Mouse (Mus musculus) retina, postnatal 7 days (tissue): Measurements from ENCODE around the gene Ntmt1.

Experiments used
- DNase-seq: peaks from one replicate; pipeline ENCODE4 v3.0.0-alpha.2; 2012; ENCODE audit warnings: low read depth, low spot score

The Ntmt1 gene

DNA sequence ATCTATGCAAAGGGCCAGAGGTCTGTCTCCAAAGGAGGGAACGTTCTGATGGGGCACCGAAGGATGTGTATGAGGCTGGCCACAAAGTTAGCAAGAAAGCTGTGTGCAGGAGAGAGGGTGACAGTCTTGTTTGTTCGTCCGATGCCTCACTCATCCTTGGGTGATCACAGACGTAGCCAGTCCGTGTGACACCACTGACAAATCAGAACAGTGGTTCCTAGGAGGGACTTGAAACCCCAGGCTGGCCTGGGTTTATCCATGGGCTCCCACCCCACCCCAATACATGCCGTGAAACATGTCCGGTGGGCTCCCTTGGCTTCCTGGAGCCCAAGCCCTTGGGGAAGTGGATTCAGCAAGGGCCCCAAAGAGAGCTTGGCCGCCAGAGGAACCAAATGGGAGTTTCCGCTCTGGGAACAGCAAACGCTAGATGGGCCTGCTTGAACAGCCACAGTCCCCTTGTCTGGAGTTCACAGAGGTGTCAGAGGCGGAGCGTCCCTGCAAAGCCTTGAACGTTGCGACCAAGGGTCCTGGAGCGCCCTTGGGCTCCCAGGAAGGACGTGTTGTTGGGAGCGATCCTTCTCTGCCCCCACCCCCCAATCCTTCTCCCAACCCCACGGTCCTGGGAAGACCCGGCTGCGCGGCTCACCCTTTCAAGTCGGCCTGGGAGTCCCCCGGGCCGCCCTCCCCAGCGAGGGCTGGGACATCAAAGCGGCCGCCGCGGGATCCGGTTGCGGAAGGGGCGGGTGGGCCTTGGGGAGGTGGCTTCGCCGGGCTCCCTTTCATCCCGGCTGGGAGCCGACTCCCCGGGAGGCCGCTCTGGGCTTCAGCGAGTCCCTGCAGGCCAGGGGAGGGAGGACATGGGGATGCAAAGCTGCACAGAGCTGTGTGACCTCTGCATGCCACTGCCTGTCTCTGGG lies 23.3 kb upstream of the Ntmt1 start:
- no peak for DNase-seq

DNA sequence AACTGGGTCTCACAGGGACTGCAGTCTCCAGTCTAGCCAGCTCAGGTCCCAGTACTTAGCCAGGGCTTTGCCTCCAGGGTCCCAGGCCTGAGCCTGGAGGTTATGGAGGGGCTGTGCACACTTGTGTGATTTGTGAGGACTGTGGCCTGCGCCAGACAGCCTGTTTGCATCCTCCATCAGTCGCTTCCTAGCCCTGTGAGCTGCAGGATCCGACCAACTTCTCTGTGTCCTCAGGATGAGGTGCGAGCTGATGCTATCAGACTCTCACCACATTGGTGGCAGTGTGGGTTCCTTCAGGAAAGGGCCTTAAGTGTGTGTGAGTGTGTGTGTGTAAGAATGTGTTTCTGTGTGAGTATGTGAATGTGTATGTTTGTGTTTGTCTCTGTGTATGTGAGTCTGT lies 20.2 kb upstream of the Ntmt1 start:
- no peak for DNase-seq

DNA sequence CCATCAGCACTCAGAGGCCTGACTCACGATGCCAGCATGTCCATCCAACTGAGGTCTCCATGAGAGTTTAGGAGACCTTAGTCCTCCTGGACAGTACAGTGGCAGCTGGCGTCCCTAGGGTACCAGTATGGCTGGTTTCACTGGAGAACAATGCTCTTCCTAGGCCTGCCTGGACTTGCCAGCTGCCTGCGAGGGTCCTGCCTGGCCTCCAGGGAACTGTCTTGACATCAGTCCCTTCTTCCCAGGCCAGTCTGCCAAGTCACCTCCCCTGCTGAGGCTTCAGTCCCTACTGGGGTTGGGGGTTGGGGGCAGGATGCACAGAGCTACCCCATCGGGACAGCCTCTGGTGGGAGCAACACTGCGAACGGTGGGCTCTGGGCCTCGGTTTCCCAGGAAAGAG lies 15.6 kb upstream of the Ntmt1 start:
- DNase-seq: no peak

DNA sequence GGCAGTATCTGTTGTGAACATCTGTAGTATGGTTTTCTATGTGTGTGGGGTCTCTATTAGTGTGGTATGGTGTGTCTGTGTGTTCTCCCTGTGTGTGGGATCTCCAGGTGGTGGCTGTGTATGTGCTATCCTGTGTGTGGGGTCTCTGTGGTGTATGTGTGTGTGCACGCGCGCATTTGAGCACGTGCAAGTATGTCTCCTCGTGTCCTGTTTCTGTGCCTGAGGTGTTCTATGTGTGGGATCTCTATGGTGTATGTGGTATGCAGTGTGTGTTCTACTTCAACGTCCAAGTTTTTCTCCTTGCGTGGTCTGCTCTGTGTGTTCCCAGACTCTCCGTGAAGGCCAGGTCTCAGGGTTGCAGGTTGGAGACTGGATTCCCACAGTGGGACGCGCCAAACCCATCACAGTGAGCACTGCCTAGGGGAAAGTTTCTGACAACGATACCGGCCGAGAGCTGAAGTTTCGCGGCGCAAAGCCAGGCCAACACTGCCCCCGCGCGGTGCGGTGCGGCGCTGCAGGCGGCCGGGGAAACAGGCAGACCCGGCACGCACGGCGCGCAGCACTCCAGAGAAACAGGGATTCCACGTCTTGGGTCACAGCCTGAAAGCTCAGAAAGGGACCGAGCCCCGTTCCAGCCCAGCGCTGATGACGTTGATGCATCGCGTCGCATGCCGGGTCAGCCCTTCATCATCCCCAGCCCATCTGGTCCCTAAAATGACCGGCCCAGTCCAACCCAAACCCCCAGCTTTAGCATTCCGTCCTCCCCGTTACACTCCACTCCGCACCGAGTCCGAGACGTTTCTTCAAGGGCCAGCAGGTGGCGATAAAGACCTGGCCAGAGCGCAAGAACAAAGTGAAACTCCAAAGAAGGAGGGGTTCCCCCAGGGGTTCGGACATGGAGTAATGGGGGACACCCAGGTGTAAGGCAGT lies 13.2 kb upstream of the Ntmt1 start:
- peak; percentile 82 for DNase-seq

DNA sequence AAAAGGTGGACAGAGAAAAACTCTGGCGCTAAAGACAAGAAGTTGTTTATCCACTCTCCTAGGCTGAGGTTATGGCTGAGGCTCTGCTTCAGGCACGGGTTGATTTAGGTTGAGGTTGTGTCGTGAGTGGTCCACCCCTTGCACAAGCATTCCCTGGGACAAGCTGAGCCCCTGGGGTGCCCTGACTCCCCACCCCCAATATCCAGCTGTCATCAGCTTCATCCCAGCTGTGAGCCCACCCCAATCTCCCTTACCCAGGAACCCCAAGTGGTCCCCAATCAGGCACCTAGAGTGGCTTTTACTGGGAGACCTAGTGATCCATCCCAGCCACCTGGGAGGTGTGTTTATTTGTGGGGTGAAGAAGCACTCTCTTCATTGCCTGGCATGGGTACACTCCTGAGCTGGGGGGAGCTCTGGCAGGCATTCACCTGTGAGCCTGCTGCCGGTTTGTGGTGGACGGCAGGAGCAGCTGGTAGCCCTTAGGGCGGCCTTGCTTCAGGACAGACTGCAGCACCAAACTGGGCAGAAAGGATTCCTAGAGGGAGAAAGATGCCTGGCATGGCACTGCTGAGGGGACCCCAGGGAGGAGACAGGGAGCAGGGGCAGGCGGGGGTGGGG lies 12.2 kb upstream of the Ntmt1 start:
- no peak for DNase-seq

DNA sequence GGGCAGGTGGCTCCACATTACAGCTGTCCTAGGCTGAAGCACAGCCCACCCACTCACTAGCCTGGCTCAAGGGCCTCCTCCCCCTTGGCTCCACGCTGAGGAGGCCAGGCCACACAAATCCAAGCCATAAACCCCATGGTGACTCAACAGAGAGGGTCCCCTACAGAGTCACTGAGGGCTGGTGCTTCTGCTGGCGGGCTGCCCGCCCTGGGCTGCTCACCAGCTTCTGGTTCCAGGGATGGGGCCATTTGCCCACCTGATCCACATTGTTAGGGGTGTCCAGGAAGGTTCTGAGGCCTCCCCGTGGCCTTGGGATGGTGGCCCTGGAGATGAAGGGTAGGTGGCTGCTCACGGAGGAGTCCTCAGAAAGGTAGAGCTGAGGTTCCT lies 11.7 kb upstream of the Ntmt1 start:
- no peak for DNase-seq

DNA sequence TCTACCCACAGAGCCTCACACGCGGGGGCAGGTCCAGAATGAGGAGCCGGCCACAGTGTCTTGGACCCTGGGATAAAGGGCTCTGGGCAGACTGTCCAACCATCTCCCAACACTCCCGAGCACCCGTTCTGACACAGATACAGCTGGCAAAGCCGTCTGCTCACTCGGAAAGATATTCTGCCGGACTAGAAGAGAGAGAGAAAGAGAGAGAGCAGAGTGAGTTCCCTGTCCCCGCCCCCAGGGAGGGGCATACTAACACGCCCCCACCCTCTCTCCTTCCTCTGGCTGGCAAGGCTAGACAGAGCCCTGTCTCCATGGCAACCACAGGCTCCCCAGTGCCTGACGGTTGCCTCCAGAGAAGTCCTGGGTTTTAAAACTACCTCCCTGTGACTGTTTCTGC lies 11.2 kb upstream of the Ntmt1 start:
- no peak for DNase-seq

DNA sequence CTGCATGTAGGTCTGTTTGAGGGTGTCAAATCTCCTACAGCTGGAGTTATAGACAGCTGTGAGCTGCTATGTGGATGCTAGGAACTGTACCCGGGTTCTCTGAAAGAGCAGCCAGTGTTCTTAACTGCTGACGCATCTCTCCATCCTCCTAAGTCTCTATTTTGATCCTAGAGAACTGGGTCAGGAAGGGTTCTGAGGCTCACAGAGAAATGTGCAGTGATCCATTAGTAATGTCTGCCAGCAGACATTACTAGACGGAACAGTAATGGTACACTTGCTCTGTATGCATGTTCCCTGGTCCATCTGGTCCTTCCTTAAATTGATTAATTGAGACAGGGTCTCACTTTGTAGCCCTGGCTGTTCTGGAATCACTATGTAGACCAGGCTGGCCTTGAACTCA lies 8.2 kb upstream of the Ntmt1 start:
- no peak for DNase-seq

DNA sequence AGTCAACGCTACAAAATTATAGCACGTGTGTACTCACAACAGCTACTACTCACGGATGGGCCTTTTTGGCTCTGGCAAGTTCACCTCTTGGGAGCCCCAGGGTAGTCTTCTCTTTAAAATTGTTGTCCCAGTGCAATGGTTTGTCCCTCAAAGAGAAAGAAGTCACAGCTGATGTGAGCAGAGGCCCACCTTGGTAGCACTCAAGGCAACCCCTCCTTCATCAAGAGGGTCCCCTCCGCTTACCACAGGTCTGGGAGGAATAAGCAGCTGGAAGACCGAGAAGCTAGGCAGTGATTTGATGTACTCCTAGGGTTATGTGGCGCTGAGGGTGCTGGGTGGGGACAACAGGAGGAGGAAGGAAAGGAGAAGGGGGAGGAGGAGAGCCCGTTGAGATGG lies 7.0 kb upstream of the Ntmt1 start:
- DNase-seq: no peak

DNA sequence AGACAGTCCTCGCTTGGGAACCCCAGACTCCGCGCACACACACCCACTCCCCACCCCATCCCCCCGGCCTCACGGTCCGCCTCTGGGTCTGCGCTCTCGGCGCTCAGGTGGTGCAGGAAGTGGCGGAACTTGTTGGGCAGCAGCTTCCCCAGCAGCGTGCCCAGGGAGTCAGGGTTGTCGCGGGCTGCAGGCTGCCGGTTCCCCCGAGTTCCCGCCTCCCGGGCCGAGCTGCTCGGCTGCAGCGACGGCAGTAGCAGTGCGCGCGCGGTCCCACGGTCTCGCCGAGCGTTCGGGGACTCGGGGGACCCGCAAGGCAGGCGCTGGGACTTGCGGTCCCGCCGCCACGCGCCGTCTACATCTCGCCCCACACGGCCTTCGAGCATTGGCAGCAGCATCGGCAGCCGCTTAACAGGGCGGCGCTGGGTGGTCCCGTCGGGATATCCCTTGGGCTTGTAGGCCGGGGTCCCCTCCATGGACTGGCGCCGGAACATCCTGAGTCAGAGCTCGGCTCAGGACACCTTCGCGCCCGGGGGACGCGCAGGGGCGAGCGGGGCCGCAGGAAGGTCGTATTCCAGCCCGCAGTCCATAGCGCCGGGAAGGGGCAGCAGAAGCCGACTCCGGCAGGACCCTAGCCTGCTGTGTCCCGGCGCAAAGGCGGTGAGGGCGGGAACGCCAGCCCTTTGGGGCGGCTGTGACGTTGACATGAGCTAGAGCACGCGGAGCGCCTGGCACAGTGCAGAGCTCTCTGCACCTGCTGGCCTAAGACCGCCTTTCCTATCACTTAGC lies 6.4 kb upstream of the Ntmt1 start:
- no peak for DNase-seq

DNA sequence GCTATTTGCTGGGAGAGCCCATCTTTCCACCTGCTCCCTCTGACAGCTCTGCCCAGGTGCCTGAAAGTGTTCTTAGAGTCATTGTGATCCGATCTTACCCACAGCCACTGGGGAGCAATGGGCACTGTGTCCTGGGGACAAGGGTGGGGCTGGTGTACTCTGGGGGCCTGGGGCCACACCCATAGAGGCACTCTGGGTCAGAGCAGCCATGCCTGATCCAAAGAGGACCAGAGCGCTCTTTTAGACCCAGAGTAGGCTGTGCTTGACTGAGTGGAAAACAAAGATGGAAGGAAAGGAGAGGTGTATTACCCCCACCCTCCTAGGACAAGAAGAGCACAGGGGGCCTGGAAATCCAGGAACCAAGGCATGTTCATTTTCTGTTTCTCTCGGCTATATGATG lies 4.0 kb upstream of the Ntmt1 start, which contains the start of gene 1700001O22Rik:
Gene 1700001O22Rik (minus strand): TSS at position 58 of the 400 bp plus-strand sequence.
- DNase-seq: no peak

DNA sequence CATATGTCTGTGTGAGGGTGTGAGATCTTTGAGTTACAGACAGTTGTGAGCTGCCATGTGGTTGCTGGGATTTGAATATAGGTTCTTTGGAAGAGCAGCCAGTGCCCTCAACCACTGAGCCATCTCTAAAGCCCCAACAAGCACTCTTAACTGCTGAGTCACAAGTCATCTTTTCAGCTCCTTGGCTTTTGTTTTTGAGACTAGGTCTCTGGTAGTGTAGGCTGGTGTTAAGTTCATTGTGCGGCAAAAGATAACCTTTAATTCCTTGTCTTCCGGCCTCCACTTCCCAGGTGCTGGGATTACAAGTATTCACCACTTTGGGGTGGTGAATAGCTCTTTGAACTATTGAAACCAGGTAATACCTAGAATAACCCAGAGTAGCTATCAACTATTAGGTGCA lies 1.6 kb upstream of the Ntmt1 start:
- DNase-seq: no peak

DNA sequence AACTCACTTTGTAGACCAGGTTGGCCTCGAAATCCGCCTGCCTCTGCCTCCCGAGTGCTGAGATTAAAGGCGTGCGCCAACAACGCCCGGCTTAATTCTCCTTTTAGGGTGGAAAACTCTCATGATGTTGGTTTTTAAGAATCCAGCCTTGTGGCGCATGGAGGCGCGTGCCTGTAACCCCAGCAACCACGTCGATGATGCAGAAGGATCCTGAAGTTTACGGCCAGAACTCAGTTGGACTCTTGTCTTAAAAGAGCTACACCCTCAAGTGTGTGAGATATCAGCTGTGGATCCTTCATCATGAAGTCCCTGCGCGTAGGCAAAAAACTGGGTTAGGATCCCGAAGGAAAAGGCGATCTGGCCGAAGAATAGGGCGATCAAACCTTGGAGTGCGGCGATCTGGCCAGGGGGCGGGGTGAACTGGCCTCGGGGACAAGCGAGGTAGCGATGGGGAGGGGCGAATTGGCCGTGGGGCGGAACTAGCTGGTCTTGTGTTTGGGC lies 429 bp upstream of the Ntmt1 start:
- DNase-seq: no peak

DNA sequence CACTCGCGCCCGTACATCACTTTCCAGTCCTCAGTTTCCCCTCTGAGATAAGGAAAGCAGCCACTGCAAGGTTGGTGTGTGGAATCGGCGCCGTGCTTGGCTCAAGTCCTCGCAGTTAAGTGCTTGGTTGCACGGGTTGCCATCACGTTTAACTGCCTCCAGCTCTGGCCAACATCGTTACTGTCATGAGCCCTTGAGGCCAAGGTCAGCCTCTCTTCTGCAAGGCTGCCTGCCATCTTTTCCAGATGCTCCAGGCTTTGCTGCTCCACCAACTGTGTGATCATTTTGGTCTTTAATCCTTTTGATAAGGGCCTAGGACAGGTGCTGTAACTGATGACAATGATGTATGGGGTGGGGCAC lies 650 bp downstream of the Ntmt1 start:
- no peak for DNase-seq

DNA sequence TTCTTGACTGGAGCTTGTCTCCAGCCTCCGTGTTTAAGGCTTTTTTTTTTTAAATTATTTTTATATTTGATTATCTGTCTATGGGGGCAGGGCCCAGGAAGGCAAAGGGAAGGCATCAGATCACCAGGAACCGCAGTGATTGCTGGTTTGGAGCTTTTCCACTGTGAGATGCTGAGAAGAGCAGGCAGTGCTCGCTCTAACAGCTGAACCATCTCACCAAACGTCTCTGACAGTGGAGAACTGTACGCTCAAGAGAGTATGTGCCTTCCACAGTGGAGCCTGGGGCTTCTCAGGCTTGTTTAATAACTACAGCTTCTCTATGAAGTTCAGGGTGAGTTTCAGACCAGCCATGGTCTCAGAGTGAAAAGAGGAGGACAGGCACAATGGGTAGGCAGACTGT lies 1.9 kb downstream of the Ntmt1 start:
- no peak for DNase-seq

DNA sequence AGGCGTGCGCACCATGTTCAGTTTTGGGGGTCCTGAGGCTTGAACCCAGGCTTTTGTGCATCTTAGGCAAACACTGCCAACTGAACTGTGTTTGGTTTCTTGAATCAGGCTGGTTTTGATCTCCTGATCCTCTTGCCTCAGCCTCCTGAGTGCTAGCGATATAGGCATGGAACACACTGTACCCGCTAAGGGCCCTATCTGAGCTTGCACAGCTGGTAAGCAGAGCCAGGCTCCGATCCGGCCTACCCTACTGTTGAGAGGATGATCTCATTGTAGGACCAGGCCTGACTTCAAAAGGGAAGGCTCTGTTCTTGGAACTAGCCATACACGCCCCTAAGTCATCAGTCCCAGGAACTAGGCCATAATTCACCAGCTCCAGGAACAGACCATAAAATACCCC lies 2.9 kb downstream of the Ntmt1 start:
- no peak for DNase-seq

DNA sequence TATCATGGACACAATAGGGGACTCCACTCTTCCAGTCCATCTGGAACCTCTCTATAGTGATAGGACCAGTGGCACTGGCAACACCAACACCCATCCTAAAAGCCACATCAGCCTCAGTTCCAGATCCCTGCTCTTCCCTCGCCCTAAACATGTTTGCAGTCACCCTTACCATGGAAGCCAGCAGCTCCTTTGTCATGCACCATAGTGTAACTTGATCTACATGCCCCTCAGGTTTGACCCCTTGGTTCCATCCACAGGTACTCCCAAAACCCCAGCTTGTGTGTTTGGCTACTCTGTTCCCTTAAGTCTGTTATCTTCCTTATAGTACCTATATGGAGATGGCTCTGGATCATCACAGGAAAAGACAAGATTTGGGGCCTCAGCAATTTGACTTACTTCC lies 8.8 kb downstream of the Ntmt1 start:
- DNase-seq: no peak

DNA sequence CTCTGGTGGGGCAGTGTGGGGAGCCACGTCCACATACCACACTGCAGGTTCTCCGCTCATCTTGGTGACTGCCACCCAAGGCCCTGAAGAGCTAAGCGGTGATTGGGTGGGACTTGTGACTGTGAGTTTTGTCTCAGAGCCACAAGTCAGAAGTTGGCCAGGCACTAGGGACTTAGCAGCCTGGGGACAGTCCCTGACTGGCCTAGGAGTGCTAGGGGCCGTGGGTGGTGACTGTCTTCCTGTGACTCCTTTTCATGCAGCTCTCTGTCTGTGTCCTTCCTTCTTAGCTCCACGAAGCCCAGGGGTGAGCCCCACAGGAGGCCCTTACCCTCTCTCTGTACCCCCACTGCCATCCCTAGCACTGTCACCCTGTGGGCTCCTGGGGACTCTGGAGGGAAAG lies 12.2 kb downstream of the Ntmt1 start:
- no peak for DNase-seq

DNA sequence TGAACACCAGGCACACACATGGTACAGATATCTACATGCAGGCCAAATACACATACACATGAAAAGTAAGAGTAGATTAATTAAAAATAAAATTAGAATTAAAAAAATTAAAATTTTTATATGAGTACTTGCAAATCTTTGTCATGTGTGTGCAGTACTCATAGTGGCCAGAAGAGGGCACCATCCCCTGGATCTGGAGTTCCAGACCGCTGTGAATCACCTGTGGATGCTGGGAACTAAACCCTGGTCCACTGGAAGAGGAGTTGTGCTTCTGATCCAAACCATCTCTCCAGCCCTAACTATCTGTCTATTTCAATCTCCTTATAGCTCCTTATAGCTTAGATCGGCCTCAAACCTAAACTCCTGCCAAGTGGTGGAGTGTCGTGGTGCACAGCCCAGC lies 13.4 kb downstream of the Ntmt1 start:
- DNase-seq: no peak

DNA sequence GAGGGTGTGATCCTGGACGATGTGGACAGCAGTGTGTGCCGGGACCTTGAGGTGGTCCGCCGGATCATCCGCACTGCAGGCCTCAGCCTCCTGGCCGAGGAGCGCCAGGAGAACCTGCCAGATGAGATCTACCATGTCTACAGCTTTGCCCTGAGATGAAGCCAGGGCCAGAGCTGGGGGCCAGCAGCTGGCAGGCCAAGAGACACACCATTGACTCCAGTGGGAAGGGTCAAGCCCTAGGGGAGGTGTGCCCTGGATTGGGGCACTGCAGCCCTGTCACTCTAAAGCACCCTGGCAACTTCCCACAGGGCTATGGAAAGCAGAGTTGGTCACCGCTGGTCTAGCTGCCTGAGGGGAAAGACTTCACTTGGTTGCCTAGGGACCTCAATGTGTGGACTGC lies 14.8 kb downstream of the Ntmt1 start:
- DNase-seq: no peak
